Mouse (Mus musculus) testis, postnatal 14 days (tissue): ENCODE measurements at regions not wholly inside any gene's neighbourhood (a gene's known extent, or its start where the extent isn't known, plus 50 kb on each side); places are given as distances from the start of the nearest gene placed in this dataset.

Source experiments
- DNase-seq: peaks from one replicate; pipeline ENCODE4 v3.0.0; 2021; ENCODE audit warnings: low spot score

DNA sequence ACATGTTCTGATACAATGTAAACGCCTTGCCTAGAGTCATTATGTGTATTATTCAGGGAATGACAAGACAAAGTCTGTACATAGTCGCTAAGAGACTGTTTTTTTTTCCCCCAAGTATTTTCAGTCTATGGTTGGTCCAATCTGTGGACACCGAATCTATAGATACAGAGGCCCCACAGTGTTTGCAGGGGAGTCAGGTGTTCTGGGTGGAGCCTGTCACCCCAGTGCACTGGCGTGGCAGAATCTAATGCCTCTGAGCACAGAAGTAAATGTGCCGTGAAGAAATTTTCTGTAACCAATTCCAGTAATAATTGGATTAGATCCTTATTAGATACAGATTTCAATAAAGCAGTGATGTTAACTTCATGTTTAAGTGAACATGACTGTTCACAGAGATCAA, 1130.1 kb upstream of the Gulo start:
- DNase-seq: no peak

DNA sequence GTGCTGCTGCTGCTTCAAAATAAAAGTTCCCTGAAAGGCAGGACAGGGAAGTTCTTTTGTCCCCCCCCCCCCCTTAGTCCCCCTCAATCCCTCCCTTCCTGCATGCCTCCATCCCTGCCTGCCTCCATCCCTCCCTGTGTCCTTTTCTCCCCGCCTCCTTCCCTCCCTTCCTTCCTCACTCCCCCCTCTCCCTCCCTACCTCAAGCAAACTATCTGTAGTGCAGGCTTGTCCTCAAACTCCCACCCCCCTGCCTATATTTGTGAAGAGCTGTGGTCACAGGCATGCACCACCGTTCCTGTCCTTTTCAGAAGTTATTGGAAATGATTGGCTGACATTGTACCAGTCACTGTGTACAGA, 1127.1 kb upstream of the Gulo start:
- no peak for DNase-seq

DNA sequence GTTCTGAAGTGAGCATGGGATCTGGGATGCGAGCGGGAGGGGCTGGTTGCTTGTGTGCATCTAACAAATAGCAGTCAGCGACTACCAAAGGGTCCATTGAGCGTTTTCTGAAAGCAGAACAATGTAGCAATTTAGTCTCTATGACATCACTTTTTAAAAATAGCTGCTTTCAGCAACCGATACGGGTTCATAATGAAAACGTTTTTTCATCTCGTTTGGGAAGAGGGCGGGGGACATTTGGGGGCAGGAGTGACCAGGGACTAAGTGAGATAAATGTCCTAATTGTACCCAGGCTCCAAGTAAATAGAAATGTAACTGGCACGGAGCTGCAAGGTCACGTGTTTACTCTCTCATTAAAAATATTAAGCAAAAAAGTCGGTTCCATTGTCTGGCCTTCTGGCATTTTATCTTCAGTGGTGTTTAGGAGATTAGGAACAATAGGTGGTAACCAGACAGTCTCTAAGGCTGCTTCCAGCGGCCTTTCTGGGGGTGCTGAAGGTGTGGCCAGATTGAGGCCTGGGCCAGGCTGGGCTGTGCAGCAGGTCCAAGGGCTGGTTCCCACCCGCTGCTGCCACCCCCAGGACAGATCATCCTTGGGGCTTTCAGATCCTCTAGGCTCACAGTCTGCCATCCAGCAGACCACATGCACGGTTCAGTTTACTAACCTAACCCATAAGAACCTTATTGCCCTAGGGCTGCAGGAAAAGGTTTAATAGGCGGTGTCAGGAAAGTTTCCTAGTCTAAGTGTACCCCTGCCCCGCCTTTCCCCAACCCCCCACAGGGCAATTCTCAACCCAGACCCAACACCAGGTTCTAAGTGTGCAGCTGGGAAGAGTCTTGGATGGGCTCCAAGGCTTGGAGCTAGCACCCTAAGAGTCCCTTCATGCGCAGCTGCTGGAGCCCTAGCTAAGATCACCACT, 1126.5 kb upstream of the Gulo start:
- peak; percentile 64 for DNase-seq

DNA sequence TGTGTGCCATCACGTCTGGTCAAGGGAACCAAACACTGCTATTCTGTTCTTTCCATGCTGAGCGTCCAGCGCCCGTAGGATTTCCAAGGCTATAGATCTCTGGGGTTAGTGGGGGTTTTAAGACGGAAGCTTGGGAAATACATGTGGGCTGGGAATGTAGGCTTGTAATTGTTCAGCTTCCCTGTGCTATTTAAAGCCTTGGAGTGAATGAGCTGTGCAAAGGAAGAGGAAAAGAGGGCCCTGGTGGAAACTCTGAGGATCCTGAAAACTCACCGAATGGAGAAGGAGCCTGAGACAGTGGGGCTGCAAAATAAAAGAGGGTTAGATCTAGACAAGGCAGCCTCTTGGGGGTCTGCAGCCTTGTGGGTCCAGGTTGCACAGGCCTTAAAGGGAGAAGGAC, 1124.2 kb upstream of the Gulo start:
- no peak for DNase-seq

DNA sequence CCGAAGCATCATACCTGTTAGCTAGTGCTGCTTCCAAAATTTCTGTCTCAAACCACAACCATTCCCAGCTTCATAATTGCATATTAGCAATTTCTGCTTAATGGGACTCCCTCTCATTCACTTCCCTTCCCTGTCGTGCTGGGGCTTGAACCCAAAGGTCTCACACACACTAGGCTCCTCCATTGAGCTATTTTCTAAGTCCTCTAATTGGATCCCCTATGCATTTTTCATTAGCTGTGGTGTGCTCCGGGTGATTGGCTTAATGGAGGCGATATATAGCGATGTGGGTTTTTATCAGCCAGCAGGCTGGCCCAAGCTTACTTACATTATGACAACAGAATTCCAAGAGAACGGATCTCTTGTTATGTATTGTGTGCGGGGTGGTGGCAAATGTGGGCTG, 1118.1 kb upstream of the Gulo start:
- DNase-seq: no peak

DNA sequence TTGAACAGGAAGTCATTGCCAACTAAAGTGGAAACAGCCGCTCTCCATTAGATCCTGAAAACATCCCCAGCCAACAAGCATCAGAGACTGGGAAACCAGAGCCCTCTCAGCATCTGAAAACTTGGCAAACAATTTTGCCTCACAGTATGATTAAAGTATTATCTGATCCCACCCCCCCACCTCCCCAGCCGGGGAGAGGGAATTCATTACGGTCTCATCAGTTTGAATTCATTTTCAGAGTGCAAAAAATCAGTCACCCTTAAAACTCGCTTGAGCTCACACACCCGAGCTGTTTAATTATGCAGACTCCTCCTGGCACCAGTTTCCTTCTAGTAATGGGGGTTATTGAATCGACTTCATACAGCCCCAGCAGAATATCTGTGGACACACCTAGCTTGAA, 1117.2 kb upstream of the Gulo start:
- DNase-seq: no peak

DNA sequence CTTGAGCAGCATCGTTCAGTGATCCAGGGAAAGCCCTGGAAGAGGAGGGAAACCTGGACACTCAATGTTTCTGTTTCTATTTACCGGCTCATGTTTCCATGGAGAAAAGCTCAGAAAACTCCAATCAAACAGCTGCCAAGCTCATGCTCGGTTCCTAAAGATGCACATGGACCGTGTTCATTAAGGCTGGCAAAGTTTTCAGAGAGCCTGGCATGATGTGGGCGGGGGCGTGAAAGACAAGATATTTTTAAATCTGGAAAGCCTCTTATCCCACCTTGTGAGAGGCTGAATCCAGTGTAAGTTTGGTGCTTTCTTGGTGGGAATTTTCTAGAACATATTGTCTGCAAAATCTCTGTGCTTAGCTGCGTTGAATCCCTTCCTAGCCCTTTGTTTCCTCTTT, 1114.3 kb upstream of the Gulo start:
- no peak for DNase-seq
